Mouse (Mus musculus) erythroblast, embryonic 14.5 days (primary cell): ENCODE measurements at regions not wholly inside any gene's neighbourhood (a gene's known extent, or its start where the extent isn't known, plus 50 kb on each side); places are given as distances from the start of the nearest gene placed in this dataset.

Experiments used
- GATA1 ChIP-seq: IDR thresholded peaks from 2 replicates; pipeline ENCODE4 v1.6.1; 2012; ENCODE audit warnings: low read length, inconsistent platforms, mixed read lengths
- TAL1 ChIP-seq: IDR thresholded peaks from 3 replicates; pipeline ENCODE4 v1.6.1; 2012; ENCODE audit warnings: low read length, inconsistent platforms, mixed read lengths

- no peak for TF ChIP-seq TAL1
- TF ChIP-seq GATA1: no peak
These were observed 95.5 kb upstream of the Irx3 start for GRCm38 (mm10) chr8:91897381-91897780.
